Mouse (Mus musculus) heart, embryonic 10.5 days (tissue): ENCODE measurements around the gene P2rx2. TPM values are rescaled to one million over a fixed set of nuclear protein-coding genes. Genes with fewer than 3 reads are reported as not detected.

ENCODE experiments used
- DNase-seq: peaks from one replicate; pipeline ENCODE4 v3.0.0-alpha.2; 2017; ENCODE audit warnings: low spot score
- H3K27ac ChIP-seq: fragments of 300-500 bp; sonication (generic); 2 replicates; pipeline ENCODE4 v1.5.1; 2016; ENCODE audit warnings: mild to moderate bottlenecking
- H3K27me3 ChIP-seq: fragments of 300-500 bp; sonication (generic); 2 replicates; pipeline ENCODE4 v1.6.1; 2016; ENCODE audit warnings: mild to moderate bottlenecking; ENCODE audit not compliant: poor library complexity, insufficient read depth, severe bottlenecking
- H3K36me3 ChIP-seq: fragments of 300-500 bp; sonication (generic); 2 replicates; pipeline ENCODE4 v1.6.1; 2016; ENCODE audit warnings: mild to moderate bottlenecking, moderate library complexity
- H3K4me1 ChIP-seq: fragments of 300-500 bp; sonication (generic); 2 replicates; pipeline ENCODE4 v1.6.1; 2016; ENCODE audit warnings: mild to moderate bottlenecking
- H3K4me3 ChIP-seq: fragments of 300-500 bp; sonication (generic); 2 replicates; pipeline ENCODE4 v1.5.1; 2016; ENCODE audit warnings: mild to moderate bottlenecking, moderate library complexity
- H3K9me3 ChIP-seq: fragments of 300-500 bp; sonication (generic); 2 replicates; pipeline ENCODE4 v1.6.1; 2016; ENCODE audit warnings: mild to moderate bottlenecking, moderate library complexity
- WGBS: fragments of 180-500 bp; shearing (Covaris S2); methylation state at CpG from one replicate; pipeline ENCODE4 v1.1.7; 2016; 5-methylcytosine and 5-hydroxymethylcytosine counted together
- polyA plus RNA-seq: library from polyadenylated mRNA; unstranded; fragments of >200 nt; fragmentation: Nextera tagmentation; extraction: Ambion mirVana; gene quantifications from 2 replicates; pipeline ENCODE4 v1.2.1, GENCODE M21; 2016

Gene P2rx2
- polyA plus RNA-seq, 1 experiment from 2014 or later: 0.44 TPM

- Histone ChIP-seq H3K9me3 (no peaks in the 10 kb centered on the region), H3K27me3 (no peaks in the 10 kb centered on the region), H3K27ac (no peak overlapping the region), H3K4me1 (no peaks in the 10 kb centered on the region), H3K4me3 (no peak overlapping the region), H3K36me3 (peaks cover 93% of the 10 kb centered on the region)
- DNase-seq: no peak
- WGBS: 97% methylated on average over 1 of the region's 1 CpGs
These were observed 46.4 kb downstream of the P2rx2 start for GRCm38 (mm10) chr5:110296637-110297036.

DNA sequence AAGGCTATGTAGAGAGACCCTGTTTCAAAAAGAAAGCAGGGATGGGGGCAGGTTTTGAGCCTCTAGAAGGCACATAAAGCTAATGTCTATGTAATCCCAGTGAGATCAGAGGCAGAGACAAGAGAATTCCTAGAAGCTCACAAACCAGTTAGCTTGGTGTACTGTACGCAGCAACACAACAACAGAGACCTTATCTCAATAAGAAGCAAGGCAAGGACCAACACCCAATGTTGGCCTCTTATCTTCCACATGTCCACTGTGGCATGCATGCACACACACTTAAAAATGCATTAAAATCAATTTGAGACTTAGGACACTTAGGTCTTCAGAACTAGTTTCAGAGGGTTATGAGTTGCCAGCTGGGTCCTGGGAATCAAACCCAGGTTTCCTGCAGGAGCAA lies 51.4 kb downstream of the P2rx2 start:
- no peaks in the 10 kb centered on the region for H3K27me3 ChIP-seq
- no peak overlapping the region for H3K27ac ChIP-seq
- 86% methylated on average over 1 of the region's 1 CpGs for WGBS
- no peaks in the 10 kb centered on the region for H3K9me3 ChIP-seq
- H3K4me1 ChIP-seq: peaks cover 7% of the 10 kb centered on the region
- H3K36me3 ChIP-seq: peaks cover 71% of the 10 kb centered on the region
- no peak overlapping the region for H3K4me3 ChIP-seq
- no peak for DNase-seq

Other genes starting within 250 kb of the P2rx2 start
- gene Gm35315, start 248.8 kb downstream of the P2rx2 start, polyA plus RNA-seq: 1.6 and 1.8 TPM in 2 replicates
- 0.84 and 1.1 TPM in 2 replicates for gene Plcxd1, start 243.2 kb downstream of the P2rx2 start, polyA plus RNA-seq
- 25.0 and 33.9 TPM in 2 replicates for gene Gtpbp6, start 235.0 kb downstream of the P2rx2 start, polyA plus RNA-seq
- 2.7 and 3.4 TPM in 2 replicates for gene Zfp605, start 233.1 kb downstream of the P2rx2 start, polyA plus RNA-seq
- 37.2 and 39.0 TPM in 2 replicates for gene Chfr, start 207.4 kb downstream of the P2rx2 start, polyA plus RNA-seq
- 20.6 and 22.3 TPM in 2 replicates for gene Golga3, start 166.5 kb downstream of the P2rx2 start, polyA plus RNA-seq
- 21.7 and 24.1 TPM in 2 replicates for gene Ankle2, start 112.2 kb downstream of the P2rx2 start, polyA plus RNA-seq
- 74.5 and 81.2 TPM in 2 replicates for gene Pgam5, start 73.3 kb downstream of the P2rx2 start, polyA plus RNA-seq
- 18.5 and 20.2 TPM in 2 replicates for gene Pxmp2, start 57.0 kb downstream of the P2rx2 start, polyA plus RNA-seq
- gene Pole, start 56.9 kb downstream of the P2rx2 start, polyA plus RNA-seq: 23.8 and 32.4 TPM in 2 replicates
- gene Lrcol1, start 1.5 kb upstream of the P2rx2 start, polyA plus RNA-seq: not detected in 2 replicates
- gene Fbrsl1, start 105.3 kb upstream of the P2rx2 start, polyA plus RNA-seq: 9.6 and 11.1 TPM in 2 replicates
- not detected in 2 replicates for gene Galnt9, start 201.1 kb upstream of the P2rx2 start, polyA plus RNA-seq